Mouse (Mus musculus) cerebellum, adult 2 months (tissue): ENCODE data around the gene Gm45711.

Experiments
- CTCF ChIP-seq: fragments of 200-500 bp; IDR thresholded peaks from 2 replicates; pipeline ENCODE4 v1.5.1; 2011; ENCODE audit warnings: low read depth, mild to moderate bottlenecking, control low read depth, low read length, moderate library complexity, borderline replicate concordance; ENCODE audit not compliant: insufficient read depth
- POLR2A ChIP-seq: fragments of 200-500 bp; IDR thresholded peaks from 2 replicates; pipeline ENCODE4 v1.6.1; 2011; ENCODE audit warnings: low read length, control low read depth, borderline replicate concordance; ENCODE audit not compliant: insufficient read depth

- no peak for TF ChIP-seq CTCF
- TF ChIP-seq POLR2A: no peak
Observed at GRCm38 (mm10) chr8:104333786-104334185, 23.9 kb upstream of the Gm45711 start.
